Mouse (Mus musculus) lung, embryonic 14.5 days (tissue): Measurements from ENCODE around the gene Syce1l. TPM values are rescaled to one million over a fixed set of nuclear protein-coding genes. Genes with fewer than 3 reads are reported as not detected.

Source experiments
- ATAC-seq: fragments of 200-750 bp; cut with Nextera tagmentation; 2 replicates; pipeline ENCODE4 v1.8.0; 2017; ENCODE audit warnings: mild to moderate bottlenecking, moderate TSS enrichment, moderate library complexity; ENCODE audit not compliant: insufficient read depth
- DNase-seq: peaks from one replicate; pipeline ENCODE4 v3.0.0-alpha.2; 2015
- H3K27ac ChIP-seq: fragments of 300-500 bp; sonication (generic); 2 replicates; pipeline ENCODE4 v1.5.1; 2014; ENCODE audit warnings: low read depth, mild to moderate bottlenecking, moderate library complexity
- H3K27me3 ChIP-seq: fragments of 300-500 bp; sonication (generic); 2 replicates; pipeline ENCODE4 v1.6.1; 2014; ENCODE audit warnings: low read length, control low read depth; ENCODE audit not compliant: insufficient read depth
- H3K36me3 ChIP-seq: fragments of 300-500 bp; sonication (generic); 2 replicates; pipeline ENCODE4 v1.6.1; 2014; ENCODE audit warnings: control low read depth; ENCODE audit not compliant: insufficient read depth
- H3K4me1 ChIP-seq: fragments of 300-500 bp; sonication (generic); 2 replicates; pipeline ENCODE4 v1.6.1; 2014; ENCODE audit warnings: antibody characterized with exemption, control low read depth; ENCODE audit not compliant: insufficient read depth
- H3K4me2 ChIP-seq: fragments of 300-500 bp; sonication (generic); 2 replicates; pipeline ENCODE4 v1.6.1; 2014; ENCODE audit warnings: mild to moderate bottlenecking
- H3K4me3 ChIP-seq: fragments of 300-500 bp; sonication (generic); 2 replicates; pipeline ENCODE4 v1.5.1; 2014; ENCODE audit warnings: low read depth, low read length
- H3K9ac ChIP-seq: fragments of 300-500 bp; sonication (generic); 2 replicates; pipeline ENCODE4 v1.6.1; 2014
- H3K9me3 ChIP-seq: fragments of 300-500 bp; sonication (generic); 2 replicates; pipeline ENCODE4 v1.6.1; 2016; ENCODE audit warnings: low read depth, low read length, control low read depth
- CTCF ChIP-seq: IDR thresholded peaks from 2 replicates; pipeline ENCODE4 v1.5.1; 2016; ENCODE audit warnings: antibody characterized with exemption, low read depth
- WGBS: fragments of 180-500 bp; shearing (Covaris S2); extraction: QIAGEN DNeasy Blood & Tissue Kit; methylation state at CpG from one replicate; pipeline ENCODE4 v1.1.7; 2014; 5-methylcytosine and 5-hydroxymethylcytosine counted together
- polyA plus RNA-seq: library from polyadenylated mRNA; unstranded; fragments of >200 nt; fragmentation: Nextera tagmentation; extraction: Ambion mirVana; gene quantifications from 2 replicates; pipeline ENCODE4 v1.2.1, GENCODE M21; 2014

The Syce1l gene
- not detected in 2 replicates for polyA plus RNA-seq

GRCm38 (mm10) chr8:113642926-113643325 lies at the start of gene Syce1l:
TSS of gene Syce1l (plus strand) at chr8:113643213.
- Histone ChIP-seq H3K27ac (no peak within 1 kb of the TSS), H3K4me1 (no peaks in the 10 kb centered on the region), H3K36me3 (peaks cover 32% of the 10 kb centered on the region), H3K4me3 (no peak within 1 kb of the TSS), H3K4me2 (no peak within 1 kb of the TSS), H3K9ac (no peak within 1 kb of the TSS), H3K9me3 (no peaks in the 10 kb centered on the region), H3K27me3 (no peaks in the 10 kb centered on the region)
- WGBS = 92% methylated on average over 16 of the region's 16 CpGs
- no peak for TF ChIP-seq CTCF
- no peak for ATAC-seq
- no peak for DNase-seq

- H3K4me2 ChIP-seq = no peak overlapping the region
- H3K27me3 ChIP-seq = no peaks in the 10 kb centered on the region
- no peaks in the 10 kb centered on the region for H3K4me1 ChIP-seq
- H3K9ac ChIP-seq = no peak overlapping the region
- H3K9me3 ChIP-seq = no peaks in the 10 kb centered on the region
- ATAC-seq (no peak), DNase-seq (no peak)
- TF ChIP-seq CTCF = no peak
- no peaks in the 10 kb centered on the region for H3K36me3 ChIP-seq
- H3K27ac ChIP-seq = no peak overlapping the region
- H3K4me3 ChIP-seq = no peak overlapping the region
- 47% methylated on average over 3 of the region's 3 CpGs for WGBS
These were observed 44.6 kb upstream of the Syce1l start for GRCm38 (mm10) chr8:113598401-113598800.

GRCm38 (mm10) chr8:113632634-113633033 lies 10.4 kb upstream of the Syce1l start:
- Histone ChIP-seq H3K9ac (no peak overlapping the region), H3K4me3 (no peak overlapping the region), H3K27ac (no peak overlapping the region), H3K36me3 (no peaks in the 10 kb centered on the region), H3K9me3 (no peaks in the 10 kb centered on the region), H3K4me2 (no peak overlapping the region), H3K27me3 (no peaks in the 10 kb centered on the region), H3K4me1 (no peaks in the 10 kb centered on the region)
- 7% methylated on average over 3 of the region's 3 CpGs for WGBS
- DNase-seq (peak; percentile 81), ATAC-seq (no peak)
- peak; percentile 62 for TF ChIP-seq CTCF

- H3K27ac ChIP-seq = no peak overlapping the region
- peak overlapping the region; percentile 34; the same call in 1 of the 2 replicates for H3K9ac ChIP-seq
- peaks cover 9% of the 10 kb centered on the region for H3K36me3 ChIP-seq
- H3K4me1 ChIP-seq = no peaks in the 10 kb centered on the region
- no peaks in the 10 kb centered on the region for H3K9me3 ChIP-seq
- H3K4me2 ChIP-seq = peak overlapping the region; percentile 61
- no peak for DNase-seq
- TF ChIP-seq CTCF = no peak
- 20% methylated on average over 12 of the region's 12 CpGs for WGBS
- ATAC-seq = no peak
- H3K27me3 ChIP-seq = no peaks in the 10 kb centered on the region
- H3K4me3 ChIP-seq = peak overlapping the region; percentile 58
These were observed 8.9 kb upstream of the Syce1l start for GRCm38 (mm10) chr8:113634161-113634560.

- peaks cover 14% of the 10 kb centered on the region for H3K36me3 ChIP-seq
- peak within 1 kb of the TSS; percentile 58 for H3K4me3 ChIP-seq
- H3K9me3 ChIP-seq = no peaks in the 10 kb centered on the region
- no peaks in the 10 kb centered on the region for H3K27me3 ChIP-seq
- peak within 1 kb of the TSS; percentile 60 for H3K9ac ChIP-seq
- no peak for TF ChIP-seq CTCF
- no peaks in the 10 kb centered on the region for H3K4me1 ChIP-seq
- H3K4me2 ChIP-seq = peak within 1 kb of the TSS; percentile 94
- ATAC-seq (peak; percentile 99), DNase-seq (peak; percentile 99)
- H3K27ac ChIP-seq = peak within 1 kb of the TSS; percentile 89
- whole genome bisulfite sequencing = under 1% methylated on average over 42 of the region's 42 CpGs
These were observed 8.1 kb upstream of the Syce1l start, which contains the start of gene Mon1b for GRCm38 (mm10) chr8:113634670-113635591. TSS of gene Mon1b (plus strand) at chr8:113635587.

- under 1% methylated on average over 44 of the region's 44 CpGs for WGBS
- DNase-seq = no peak
- peak; percentile 80 for ATAC-seq
- no peak for TF ChIP-seq CTCF
- peak overlapping the region; percentile 94 for H3K4me2 ChIP-seq
- H3K27ac ChIP-seq = peak overlapping the region; percentile 89
- H3K36me3 ChIP-seq = peaks cover 17% of the 10 kb centered on the region
- no peaks in the 10 kb centered on the region for H3K9me3 ChIP-seq
- no peaks in the 10 kb centered on the region for H3K27me3 ChIP-seq
- H3K4me3 ChIP-seq = peak overlapping the region; percentile 58
- peak overlapping the region; percentile 60 for H3K9ac ChIP-seq
- no peaks in the 10 kb centered on the region for H3K4me1 ChIP-seq
These were observed 7.3 kb upstream of the Syce1l start for GRCm38 (mm10) chr8:113635592-113636279.

GRCm38 (mm10) chr8:113636280-113636628 lies 6.8 kb upstream of the Syce1l start:
- ATAC-seq = no peak
- Histone ChIP-seq H3K27ac (no peak overlapping the region), H3K4me3 (peak overlapping the region; percentile 58), H3K4me1 (no peaks in the 10 kb centered on the region), H3K4me2 (peak overlapping the region; percentile 94), H3K9ac (peak overlapping the region; percentile 60), H3K36me3 (peaks cover 22% of the 10 kb centered on the region), H3K9me3 (no peaks in the 10 kb centered on the region), H3K27me3 (no peaks in the 10 kb centered on the region)
- WGBS = 34% methylated on average over 5 of the region's 5 CpGs
- no peak for DNase-seq
- TF ChIP-seq CTCF = no peak
